Mouse (Mus musculus) inflammation-experienced regulatory T-cells, adult 6 months (primary cell): ENCODE data around the gene Zxdb. TPM values are rescaled to one million over a fixed set of nuclear protein-coding genes. Genes with fewer than 3 reads are reported as not detected.
A peak's percentile ranks its signal among the peaks of the same experiment; 100 is the strongest.
"Not testable (repeated sequence)": the region's sequence is repeated elsewhere in the genome, so short reads cannot be mapped to it uniquely, and the experiment has no call there.

Experiments used
- ATAC-seq: one replicate; pipeline ENCODE4 v1.8.0; 2017
- polyA plus RNA-seq, 3 experiments: library from polyadenylated mRNA; unstranded; fragments of 100-300 nt; shearing (Covaris generic); gene quantifications; one replicate each; pipeline ENCODE4 v1.2.1; 2017

Zxdb gene
- 1 to 10 TPM; 2.0 to 2.8 (median 2.6) TPM for polyA plus RNA-seq

GRCm38 (mm10) chrX:94724192-94724971 lies at the start of gene Zxdb:
Gene Zxdb (plus strand): TSS chrX:94724569.
- ATAC-seq = peak; percentile 75

GRCm38 (mm10) chrX:94674977-94675376 lies 49.4 kb upstream of the Zxdb start:
- ATAC-seq = no peak

- ATAC-seq = not testable (repeated sequence)
Observed at GRCm38 (mm10) chrX:94681581-94681980, 42.8 kb upstream of the Zxdb start.

GRCm38 (mm10) chrX:94689593-94689992 lies 34.8 kb upstream of the Zxdb start:
- ATAC-seq = peak; percentile 81

GRCm38 (mm10) chrX:94706676-94707075 lies 17.7 kb upstream of the Zxdb start:
- ATAC-seq = not testable (repeated sequence)

GRCm38 (mm10) chrX:94709752-94710151 lies 14.6 kb upstream of the Zxdb start:
- ATAC-seq = not testable (repeated sequence)

- peak; percentile 18 for ATAC-seq
Observed at GRCm38 (mm10) chrX:94724972-94725569, 702 bp downstream of the Zxdb start.

- ATAC-seq = not testable (repeated sequence)
Observed at GRCm38 (mm10) chrX:94725627-94726083, 1.3 kb downstream of the Zxdb start.

GRCm38 (mm10) chrX:94731596-94731995 lies 7.2 kb downstream of the Zxdb start:
- ATAC-seq = peak; percentile 43

GRCm38 (mm10) chrX:94753733-94754132 lies 29.4 kb downstream of the Zxdb start:
- no peak for ATAC-seq

- ATAC-seq = no peak
Observed at GRCm38 (mm10) chrX:94759959-94760358, 35.6 kb downstream of the Zxdb start.

GRCm38 (mm10) chrX:94773876-94774275 lies 49.5 kb downstream of the Zxdb start:
- ATAC-seq = no peak

Other genes with a start within 250 kb of the Zxdb start
- 1 to 10 TPM; 3.7 to 8.0 (median 7.9) TPM for gene Maged1, start 182.4 kb upstream of the Zxdb start, polyA plus RNA-seq
- gene Gspt2, start 88.5 kb upstream of the Zxdb start, polyA plus RNA-seq = under 1 TPM in 1 of 3 experiments, not detected in 2; 0.68 TPM